Mouse (Mus musculus) kidney, adult 9 months (tissue): ENCODE measurements around the gene Pfdn4.
"Not testable (repeated sequence)": the region's sequence is repeated elsewhere in the genome, so short reads cannot be mapped to it uniquely, and the experiment has no call there.

Experiments
- DNase-seq: peaks from one replicate; pipeline ENCODE4 v3.0.0; 2022

Gene Pfdn4

GRCm38 (mm10) chr2:170496154-170496930 lies at the start of gene Pfdn4:
TSS of gene Pfdn4 (plus strand) at chr2:170496428.
- DNase-seq: no peak

- DNase-seq: no peak
These were observed 49.3 kb upstream of the Pfdn4 start for GRCm38 (mm10) chr2:170446843-170447383.

GRCm38 (mm10) chr2:170447651-170448050 lies 48.6 kb upstream of the Pfdn4 start:
- DNase-seq: no peak

- peak; percentile 91 for DNase-seq
These were observed 45.3 kb upstream of the Pfdn4 start for GRCm38 (mm10) chr2:170450933-170451332.

- not testable (repeated sequence) for DNase-seq
These were observed 42.4 kb upstream of the Pfdn4 start for GRCm38 (mm10) chr2:170453809-170454208.

- no peak for DNase-seq
These were observed 37.0 kb upstream of the Pfdn4 start for GRCm38 (mm10) chr2:170459183-170459582.

GRCm38 (mm10) chr2:170459805-170460204 lies 36.4 kb upstream of the Pfdn4 start:
- DNase-seq: peak; percentile 92

- peak; percentile 92 for DNase-seq
These were observed 34.6 kb upstream of the Pfdn4 start for GRCm38 (mm10) chr2:170461652-170462051.

GRCm38 (mm10) chr2:170464817-170465216 lies 31.4 kb upstream of the Pfdn4 start:
- DNase-seq: peak; percentile 87

- DNase-seq: peak; percentile 48
These were observed 28.2 kb upstream of the Pfdn4 start for GRCm38 (mm10) chr2:170468009-170468408.

GRCm38 (mm10) chr2:170469616-170470308 lies 26.5 kb upstream of the Pfdn4 start:
- peak; percentile 95 for DNase-seq

- no peak for DNase-seq
These were observed 25.6 kb upstream of the Pfdn4 start for GRCm38 (mm10) chr2:170470591-170470990.

- peak; percentile 50 for DNase-seq
These were observed 22.1 kb upstream of the Pfdn4 start for GRCm38 (mm10) chr2:170474125-170474524.

GRCm38 (mm10) chr2:170475164-170475563 lies 21.1 kb upstream of the Pfdn4 start:
- DNase-seq: peak; percentile 94

- DNase-seq: no peak
These were observed 20.0 kb upstream of the Pfdn4 start for GRCm38 (mm10) chr2:170476215-170476614.

- peak; percentile 56 for DNase-seq
These were observed 19.6 kb upstream of the Pfdn4 start for GRCm38 (mm10) chr2:170476643-170477042.

- no peak for DNase-seq
These were observed 14.1 kb upstream of the Pfdn4 start for GRCm38 (mm10) chr2:170482019-170482540.

- no peak for DNase-seq
These were observed 12.3 kb upstream of the Pfdn4 start for GRCm38 (mm10) chr2:170483914-170484313.

GRCm38 (mm10) chr2:170487202-170487601 lies 9.0 kb upstream of the Pfdn4 start:
- DNase-seq: no peak

GRCm38 (mm10) chr2:170487890-170488502 lies 8.2 kb upstream of the Pfdn4 start:
- DNase-seq: no peak

- no peak for DNase-seq
These were observed 1.2 kb upstream of the Pfdn4 start for GRCm38 (mm10) chr2:170494784-170495710.

GRCm38 (mm10) chr2:170497091-170497566 lies 901 bp downstream of the Pfdn4 start, which contains the start of gene Cyp24a1:
TSS of gene Cyp24a1 (minus strand) at chr2:170497145.
- peak; percentile 87 for DNase-seq
